Mouse (Mus musculus) layer of hippocampus, adult 9-10 months (tissue): Measurements from ENCODE around the gene Samm50.

ENCODE experiments used
- DNase-seq: peaks from one replicate; pipeline ENCODE4 v3.0.0; 2022; ENCODE audit warnings: low spot score

Gene Samm50

GRCm38 (mm10) chr15:84238991-84239401 lies 47.0 kb downstream of the Samm50 start:
- DNase-seq = no peak

GRCm38 (mm10) chr15:84241520-84241919 lies 49.5 kb downstream of the Samm50 start:
- DNase-seq = no peak

DNA sequence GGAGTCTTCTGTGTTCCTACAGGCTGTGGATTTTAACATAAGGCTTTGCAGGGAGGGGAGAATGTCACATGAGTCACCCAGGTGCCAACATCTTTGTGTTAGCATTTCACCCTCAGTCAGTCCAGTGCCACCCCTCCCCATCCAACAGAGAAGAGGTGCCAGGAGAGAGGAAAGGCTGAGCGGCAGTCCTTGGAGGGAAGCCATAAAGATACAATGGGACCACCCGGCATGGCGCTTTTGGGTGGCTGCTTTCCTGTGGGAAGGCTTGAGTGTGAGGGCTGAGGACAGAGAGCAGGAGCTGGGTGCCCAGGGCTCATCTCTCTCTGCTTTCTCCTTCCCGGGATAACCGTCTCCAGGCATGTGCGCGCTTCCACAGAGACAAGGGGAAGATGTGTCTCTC lies 53.1 kb downstream of the Samm50 start:
- no peak for DNase-seq

DNA sequence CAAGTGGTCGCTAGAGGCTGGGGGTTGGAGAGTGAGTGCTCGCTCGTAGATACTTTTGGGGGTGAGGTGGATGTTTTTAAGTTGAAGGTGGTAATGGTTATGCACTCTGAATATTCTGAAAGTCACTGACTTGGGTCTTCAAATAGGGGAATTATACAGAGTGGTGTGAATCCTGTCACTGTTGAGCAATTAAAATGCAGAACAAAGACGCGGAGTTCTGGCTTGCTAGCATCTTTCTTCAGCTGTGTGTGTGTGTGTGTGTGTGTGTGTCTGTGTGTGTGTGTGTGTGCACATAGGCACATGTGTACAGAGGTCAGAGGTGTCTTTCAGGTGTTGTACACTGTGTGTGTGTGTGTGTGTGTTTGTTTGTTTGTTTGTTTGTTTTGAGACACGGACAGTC lies 54.2 kb downstream of the Samm50 start:
- DNase-seq = no peak

DNA sequence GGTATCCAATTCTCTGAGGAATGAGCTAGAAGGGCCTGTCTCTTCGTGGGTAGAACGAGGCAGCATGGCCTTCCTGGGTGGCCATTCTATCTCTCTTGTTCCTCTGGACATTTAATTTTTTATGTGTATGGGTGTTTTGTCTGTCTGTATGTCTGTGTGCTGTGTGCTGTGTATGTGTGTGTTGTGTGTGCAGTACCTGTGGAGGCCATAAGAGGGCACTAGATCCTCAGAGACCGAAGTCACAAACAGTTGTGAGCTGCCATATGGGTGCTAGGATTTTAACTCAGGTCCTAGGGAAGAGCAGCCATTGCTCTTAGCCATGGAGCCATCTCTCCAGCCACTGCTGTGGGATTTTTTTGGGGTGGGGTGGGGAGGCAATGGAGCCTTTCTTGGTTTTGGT lies 55.3 kb downstream of the Samm50 start:
- no peak for DNase-seq

GRCm38 (mm10) chr15:84251227-84251626 lies 59.2 kb downstream of the Samm50 start:
- no peak for DNase-seq

GRCm38 (mm10) chr15:84252645-84253044 lies 60.6 kb downstream of the Samm50 start:
- no peak for DNase-seq

DNA sequence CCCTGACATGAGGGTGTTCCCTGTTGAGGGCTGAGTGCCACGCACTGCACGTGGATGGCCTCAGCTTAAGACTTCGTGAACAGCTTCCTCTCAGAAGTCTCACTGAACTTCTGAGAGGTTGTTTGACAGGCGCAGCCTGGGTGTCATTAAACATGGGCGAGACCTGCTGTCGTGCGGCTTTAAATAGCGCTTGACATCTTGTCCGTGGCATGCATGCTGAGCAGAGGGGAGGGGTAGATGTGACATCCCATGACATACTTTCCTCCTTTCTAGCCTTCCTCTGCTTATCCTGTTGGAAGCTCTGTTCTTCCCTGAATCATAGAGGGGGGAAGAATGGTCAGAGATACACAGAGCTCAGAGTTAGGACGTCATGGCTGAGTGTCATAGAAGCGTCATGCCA lies 61.7 kb downstream of the Samm50 start:
- DNase-seq = no peak

GRCm38 (mm10) chr15:84254387-84254786 lies 62.3 kb downstream of the Samm50 start:
- no peak for DNase-seq

DNA sequence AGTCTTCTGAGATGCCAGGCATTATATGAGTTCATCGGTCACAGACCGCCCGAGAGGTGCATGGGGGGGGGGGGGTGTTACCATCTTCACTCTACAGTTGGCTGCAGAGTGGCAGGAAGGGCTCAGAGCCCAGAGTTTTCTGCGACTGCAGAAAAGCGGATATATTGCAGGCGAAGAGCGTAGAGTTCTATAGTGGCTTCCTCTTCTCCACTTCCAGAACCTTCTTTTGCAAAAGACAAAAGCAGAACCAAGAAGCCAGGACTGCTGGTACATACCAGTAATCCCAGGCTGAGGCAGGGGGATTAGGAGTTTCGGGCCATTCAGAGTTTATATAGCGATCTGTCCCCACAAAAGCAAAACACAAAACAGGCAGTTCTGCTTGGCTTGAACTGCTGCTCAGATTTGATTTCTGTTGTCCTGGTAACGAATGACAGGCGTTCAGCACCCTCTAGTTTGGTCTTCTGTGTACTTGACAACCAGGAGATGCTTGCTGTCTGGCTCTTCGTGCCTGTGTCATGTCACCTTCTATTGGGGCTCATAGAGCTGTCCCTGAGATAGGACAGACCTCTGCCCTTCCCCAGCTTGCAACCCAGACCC lies 64.3 kb downstream of the Samm50 start:
- DNase-seq = no peak

DNA sequence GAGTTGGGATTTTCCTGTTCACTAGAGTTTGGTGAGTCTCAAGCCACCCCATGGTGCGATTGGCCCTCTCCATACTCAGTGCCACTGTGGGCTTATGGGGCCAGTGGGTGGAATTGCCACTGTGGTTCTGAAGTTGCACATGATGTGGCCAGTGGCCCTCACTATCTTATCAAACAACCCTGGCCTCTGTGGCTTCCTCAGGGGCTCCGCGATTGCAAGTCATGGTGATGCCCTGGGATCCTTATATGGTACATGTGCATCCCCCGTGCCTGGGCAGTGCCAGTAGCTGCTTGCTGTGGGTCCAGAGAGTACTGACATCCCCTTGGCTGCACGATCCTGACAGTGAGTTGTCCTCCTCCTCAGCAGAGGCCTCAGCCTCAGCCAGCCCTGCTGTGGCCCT lies 64.8 kb downstream of the Samm50 start:
- DNase-seq = no peak

- DNase-seq = no peak
These were observed 66.7 kb downstream of the Samm50 start for GRCm38 (mm10) chr15:84258602-84259355.

GRCm38 (mm10) chr15:84260123-84260822 lies 68.2 kb downstream of the Samm50 start:
- peak; percentile 77 for DNase-seq

DNA sequence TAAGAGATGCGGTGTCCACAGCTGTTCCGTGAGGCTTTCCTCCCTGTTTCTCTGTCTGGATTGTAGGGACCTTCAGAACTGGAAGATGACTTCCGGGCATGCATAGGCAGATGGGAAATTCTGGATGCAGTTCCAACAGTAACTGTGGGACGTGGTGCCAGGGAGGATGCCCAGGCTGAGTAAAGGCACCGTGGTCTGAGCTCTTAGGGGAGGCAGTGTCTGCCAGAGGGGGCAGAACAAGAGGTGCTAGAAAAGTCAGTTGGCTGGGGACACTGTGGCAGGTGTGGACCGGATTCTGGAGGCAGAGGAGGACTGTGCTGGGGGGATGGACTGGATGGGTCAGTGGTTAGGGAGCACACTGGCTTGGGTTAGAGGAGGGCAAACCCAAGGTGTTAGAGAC lies 70.6 kb downstream of the Samm50 start:
- no peak for DNase-seq

DNA sequence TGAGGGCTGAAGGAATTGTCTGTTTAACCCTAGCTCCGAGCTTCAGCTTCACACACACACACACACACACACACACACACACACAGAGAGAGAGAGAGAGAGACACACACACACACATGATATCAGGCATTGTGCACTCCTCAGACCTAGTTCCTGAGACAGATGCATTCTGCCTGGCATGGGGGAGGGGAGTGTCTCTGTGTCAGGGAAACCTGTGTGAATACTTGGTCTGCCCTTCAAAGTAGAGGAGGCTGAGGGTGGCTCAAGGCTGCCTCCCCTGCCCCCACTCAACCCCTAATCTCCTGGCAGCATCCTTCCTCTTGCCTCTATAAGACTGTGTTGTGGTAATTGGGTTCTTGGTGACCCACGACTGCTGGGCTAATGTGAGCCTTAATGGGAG lies 71.5 kb downstream of the Samm50 start:
- DNase-seq = no peak

- DNase-seq = no peak
These were observed 73.1 kb downstream of the Samm50 start for GRCm38 (mm10) chr15:84265141-84265540.

GRCm38 (mm10) chr15:84266290-84266689 lies 74.2 kb downstream of the Samm50 start:
- no peak for DNase-seq
